Mouse (Mus musculus) embryonic facial prominence, embryonic 11.5 days (tissue): ENCODE measurements around the gene Arf6. TPM values are rescaled to one million over a fixed set of nuclear protein-coding genes. Genes with fewer than 3 reads are reported as not detected.

Source experiments
- ATAC-seq: fragments of 200-750 bp; cut with Nextera tagmentation; replicated peaks from 2 replicates; pipeline ENCODE4 v1.8.0; 2017; ENCODE audit warnings: low read depth; ENCODE audit not compliant: insufficient number of reproducible peaks, low FRiP score, low TSS enrichment
- DNase-seq: peaks from one replicate; pipeline ENCODE4 v3.0.0-alpha.2; 2015; ENCODE audit warnings: low spot score
- H3K27ac ChIP-seq: fragments of 300-500 bp; sonication (generic); replicated peaks from 2 replicates; pipeline ENCODE4 v1.5.1; 2014; ENCODE audit warnings: mild to moderate bottlenecking, low read depth, low read length, control low read depth
- H3K27me3 ChIP-seq: fragments of 300-500 bp; sonication (generic); 2 replicates; pipeline ENCODE4 v1.6.1; 2014; ENCODE audit warnings: mild to moderate bottlenecking, low read length, moderate library complexity, mixed read lengths; ENCODE audit not compliant: control insufficient read depth, insufficient read depth
- H3K36me3 ChIP-seq: fragments of 300-500 bp; sonication (generic); replicated peaks from 2 replicates; pipeline ENCODE4 v1.6.1; 2014; ENCODE audit warnings: low read depth, mild to moderate bottlenecking, low read length, moderate library complexity, mixed read lengths; ENCODE audit not compliant: control insufficient read depth, insufficient read depth
- H3K4me1 ChIP-seq: fragments of 300-500 bp; sonication (generic); 2 replicates; pipeline ENCODE4 v1.6.1; 2014; ENCODE audit warnings: low read length, mixed read lengths; ENCODE audit not compliant: control insufficient read depth, insufficient read depth
- H3K4me2 ChIP-seq: fragments of 300-500 bp; sonication (generic); 2 replicates; pipeline ENCODE4 v1.6.1; 2014; ENCODE audit warnings: low read depth, mild to moderate bottlenecking, control low read depth, low read length, moderate library complexity
- H3K4me3 ChIP-seq: fragments of 300-500 bp; sonication (generic); 2 replicates; pipeline ENCODE4 v1.5.1; 2014; ENCODE audit warnings: low read depth, low read length, control low read depth
- H3K9ac ChIP-seq: fragments of 300-500 bp; sonication (generic); replicated peaks from 2 replicates; pipeline ENCODE4 v1.6.1; 2014; ENCODE audit warnings: mild to moderate bottlenecking, control low read depth, low read length
- H3K9me3 ChIP-seq: fragments of 300-500 bp; sonication (generic); replicated peaks from 2 replicates; pipeline ENCODE4 v1.6.1; 2016; ENCODE audit warnings: mild to moderate bottlenecking, low read length, inconsistent platforms, mixed read lengths; ENCODE audit not compliant: control insufficient read depth
- WGBS: fragments of 180-500 bp; shearing (Covaris S2); extraction: QIAGEN DNeasy Blood & Tissue Kit; methylation state at CpG from one replicate; pipeline ENCODE4 v1.1.7; 2014; 5-methylcytosine and 5-hydroxymethylcytosine counted together
- polyA plus RNA-seq: library from polyadenylated mRNA; unstranded; fragments of >200 nt; fragmentation: Nextera tagmentation; extraction: Ambion mirVana; gene quantifications from 2 replicates; pipeline ENCODE4 v1.2.1, GENCODE M21; 2014

Gene Arf6
- polyA plus RNA-seq, 1 experiment from 2014 or later, result 56.4 TPM

- H3K36me3 ChIP-seq, result no peaks in the 10 kb centered on the region
- no peak overlapping the region for H3K27ac ChIP-seq
- no peak overlapping the region for H3K4me2 ChIP-seq
- H3K9ac ChIP-seq, result no peak overlapping the region
- no peaks in the 10 kb centered on the region for H3K27me3 ChIP-seq
- WGBS, result 72% methylated on average over 7 of the region's 7 CpGs
- H3K4me1 ChIP-seq, result no peaks in the 10 kb centered on the region
- DNase-seq, result no peak
- H3K9me3 ChIP-seq, result no peaks in the 10 kb centered on the region
- no peak for ATAC-seq
- no peak overlapping the region for H3K4me3 ChIP-seq
Observed at GRCm38 (mm10) chr12:69389273-69389938, 17.5 kb downstream of the Arf6 start.

- WGBS, result 76% methylated on average over 7 of the region's 7 CpGs
- no peak overlapping the region for H3K4me3 ChIP-seq
- DNase-seq (no peak), ATAC-seq (no peak)
- H3K27me3 ChIP-seq, result no peaks in the 10 kb centered on the region
- no peak overlapping the region for H3K4me2 ChIP-seq
- H3K27ac ChIP-seq, result no peak overlapping the region
- no peaks in the 10 kb centered on the region for H3K36me3 ChIP-seq
- H3K4me1 ChIP-seq, result no peaks in the 10 kb centered on the region
- H3K9ac ChIP-seq, result no peak overlapping the region
- no peaks in the 10 kb centered on the region for H3K9me3 ChIP-seq
Observed at GRCm38 (mm10) chr12:69390000-69390698, 18.2 kb downstream of the Arf6 start.

- ATAC-seq, result no peak
Observed at GRCm38 (mm10) chr12:69393076-69393475, 21.1 kb downstream of the Arf6 start.

GRCm38 (mm10) chr12:69394456-69394855 lies 22.5 kb downstream of the Arf6 start:
- ATAC-seq, result no peak
- 84% methylated on average over 6 of the region's 6 CpGs for WGBS

More at GRCm38 (mm10) chr12:69393076-69393475, 21.1 kb downstream of the Arf6 start:
- Histone ChIP-seq H3K4me1 (no peaks in the 10 kb centered on the region), H3K36me3 (no peaks in the 10 kb centered on the region), H3K9ac (no peak overlapping the region), H3K4me3 (no peak overlapping the region), H3K4me2 (no peak overlapping the region), H3K9me3 (no peaks in the 10 kb centered on the region), H3K27me3 (no peaks in the 10 kb centered on the region), H3K27ac (no peak overlapping the region)
- no peak for DNase-seq
- 75% methylated on average over 10 of the region's 10 CpGs for WGBS

GRCm38 (mm10) chr12:69400367-69400766 lies 28.4 kb downstream of the Arf6 start:
- H3K27ac ChIP-seq, result no peak overlapping the region
- WGBS, result 82% methylated on average over 4 of the region's 4 CpGs
- no peak overlapping the region for H3K4me2 ChIP-seq
- no peak overlapping the region for H3K9ac ChIP-seq
- DNase-seq (no peak), ATAC-seq (no peak)
- no peaks in the 10 kb centered on the region for H3K9me3 ChIP-seq
- H3K27me3 ChIP-seq, result no peaks in the 10 kb centered on the region
- H3K36me3 ChIP-seq, result no peaks in the 10 kb centered on the region
- H3K4me3 ChIP-seq, result no peak overlapping the region
- no peaks in the 10 kb centered on the region for H3K4me1 ChIP-seq

More at GRCm38 (mm10) chr12:69394456-69394855, 22.5 kb downstream of the Arf6 start:
- Histone ChIP-seq H3K27ac (no peak overlapping the region), H3K4me1 (no peaks in the 10 kb centered on the region), H3K9me3 (no peaks in the 10 kb centered on the region), H3K9ac (no peak overlapping the region), H3K4me3 (no peak overlapping the region), H3K36me3 (no peaks in the 10 kb centered on the region), H3K27me3 (no peaks in the 10 kb centered on the region), H3K4me2 (no peak overlapping the region)
- DNase-seq, result no peak

- ATAC-seq (no peak), DNase-seq (no peak)
- WGBS, result 34% methylated on average over 2 of the region's 2 CpGs
- no peak overlapping the region for H3K27ac ChIP-seq
- no peaks in the 10 kb centered on the region for H3K4me1 ChIP-seq
- H3K9ac ChIP-seq, result no peak overlapping the region
- no peaks in the 10 kb centered on the region for H3K36me3 ChIP-seq
- no peaks in the 10 kb centered on the region for H3K9me3 ChIP-seq
- no peak overlapping the region for H3K4me2 ChIP-seq
- no peaks in the 10 kb centered on the region for H3K27me3 ChIP-seq
- H3K4me3 ChIP-seq, result no peak overlapping the region
Observed at GRCm38 (mm10) chr12:69400871-69401286, 28.9 kb downstream of the Arf6 start.

GRCm38 (mm10) chr12:69402100-69402499 lies 30.1 kb downstream of the Arf6 start:
- no peaks in the 10 kb centered on the region for H3K9me3 ChIP-seq
- DNase-seq (no peak), ATAC-seq (no peak)
- H3K4me2 ChIP-seq, result no peak overlapping the region
- H3K27ac ChIP-seq, result no peak overlapping the region
- WGBS, result 54% methylated on average over 9 of the region's 9 CpGs
- no peak overlapping the region for H3K4me3 ChIP-seq
- H3K4me1 ChIP-seq, result no peaks in the 10 kb centered on the region
- no peaks in the 10 kb centered on the region for H3K36me3 ChIP-seq
- H3K9ac ChIP-seq, result no peak overlapping the region
- H3K27me3 ChIP-seq, result no peaks in the 10 kb centered on the region

GRCm38 (mm10) chr12:69402594-69403167 lies 30.7 kb downstream of the Arf6 start:
- no peaks in the 10 kb centered on the region for H3K36me3 ChIP-seq

More at GRCm38 (mm10) chr12:69402594-69403167, 30.7 kb downstream of the Arf6 start:
- WGBS, result 87% methylated on average over 13 of the region's 13 CpGs
- no peak overlapping the region for H3K9ac ChIP-seq
- no peak overlapping the region for H3K4me2 ChIP-seq
- no peak overlapping the region for H3K27ac ChIP-seq
- no peaks in the 10 kb centered on the region for H3K9me3 ChIP-seq
- H3K27me3 ChIP-seq, result no peaks in the 10 kb centered on the region
- H3K4me1 ChIP-seq, result no peaks in the 10 kb centered on the region
- ATAC-seq (no peak), DNase-seq (no peak)
- no peak overlapping the region for H3K4me3 ChIP-seq
